Mouse (Mus musculus): Measurements from ENCODE around the gene Supt6.

Gene Supt6

GRCm38 (mm10) chr11:78167257-78167959 lies 78.4 kb downstream of the Supt6 start:
- DNase-seq (ENCODE audit: low spot score in 2 of 2): no peak

GRCm38 (mm10) chr11:78166640-78167039 lies 79.1 kb downstream of the Supt6 start:
- no peak for DNase-seq (ENCODE audit: low spot score in 2 of 2)

GRCm38 (mm10) chr11:78166161-78166560 lies 79.6 kb downstream of the Supt6 start:
- no peak for DNase-seq (ENCODE audit: low spot score in 2 of 2)

GRCm38 (mm10) chr11:78165761-78166109 lies 80.1 kb downstream of the Supt6 start:
- no peak for DNase-seq (ENCODE audit: low spot score in 2 of 2)

- DNase-seq (ENCODE audit: low spot score in 2 of 2): peak in 1 of 2 experiments; percentile 47
Measured at GRCm38 (mm10) chr11:78164924-78165760, 80.6 kb downstream of the Supt6 start, which contains the start of gene Traf4. Gene Traf4 (minus strand): TSS chr11:78165589.

GRCm38 (mm10) chr11:78164604-78164923 lies 81.2 kb downstream of the Supt6 start:
- no peak for DNase-seq (ENCODE audit: low spot score in 2 of 2)

GRCm38 (mm10) chr11:78163681-78164603 lies 81.8 kb downstream of the Supt6 start:
- no peak for DNase-seq (ENCODE audit: low spot score in 2 of 2)

- no peak for DNase-seq (ENCODE audit: low spot score in 2 of 2)
Measured at GRCm38 (mm10) chr11:78163045-78163444, 82.7 kb downstream of the Supt6 start.

- DNase-seq (ENCODE audit: low spot score in 2 of 2): peak in 1 of 2 experiments; percentile 36
Measured at GRCm38 (mm10) chr11:78162504-78162903, 83.3 kb downstream of the Supt6 start.

- DNase-seq (ENCODE audit: low spot score in 2 of 2): no peak
Measured at GRCm38 (mm10) chr11:78161968-78162367, 83.8 kb downstream of the Supt6 start.

GRCm38 (mm10) chr11:78161169-78161568 lies 84.6 kb downstream of the Supt6 start:
- DNase-seq (ENCODE audit: low spot score in 2 of 2): no peak

- no peak for DNase-seq (ENCODE audit: low spot score in 2 of 2)
Measured at GRCm38 (mm10) chr11:78160675-78161074, 85.1 kb downstream of the Supt6 start.

- no peak for DNase-seq (ENCODE audit: low spot score in 2 of 2)
Measured at GRCm38 (mm10) chr11:78160171-78160570, 85.6 kb downstream of the Supt6 start.

GRCm38 (mm10) chr11:78159557-78159956 lies 86.2 kb downstream of the Supt6 start:
- DNase-seq (ENCODE audit: low spot score in 2 of 2): no peak

GRCm38 (mm10) chr11:78159096-78159495 lies 86.7 kb downstream of the Supt6 start:
- peak; percentile 62 to 90 for DNase-seq (ENCODE audit: low spot score in 2 of 2)

Measured in left cerebral cortex, adult 9 months (tissue).